Mouse (Mus musculus) embryonic fibroblast, embryonic 13.5 days (primary cell): ENCODE results near the gene Ndufaf2.

Source experiments
- CTCF ChIP-seq: IDR thresholded peaks from 2 replicates; pipeline ENCODE4 v1.5.1; 2011; ENCODE audit warnings: mild to moderate bottlenecking, control low read depth, low read length, moderate library complexity, borderline replicate concordance; ENCODE audit not compliant: insufficient read depth
- POLR2A ChIP-seq: IDR thresholded peaks from 2 replicates; pipeline ENCODE4 v1.6.1; 2011; ENCODE audit warnings: low read depth, mild to moderate bottlenecking, control low read depth, low read length, moderate library complexity

DNA sequence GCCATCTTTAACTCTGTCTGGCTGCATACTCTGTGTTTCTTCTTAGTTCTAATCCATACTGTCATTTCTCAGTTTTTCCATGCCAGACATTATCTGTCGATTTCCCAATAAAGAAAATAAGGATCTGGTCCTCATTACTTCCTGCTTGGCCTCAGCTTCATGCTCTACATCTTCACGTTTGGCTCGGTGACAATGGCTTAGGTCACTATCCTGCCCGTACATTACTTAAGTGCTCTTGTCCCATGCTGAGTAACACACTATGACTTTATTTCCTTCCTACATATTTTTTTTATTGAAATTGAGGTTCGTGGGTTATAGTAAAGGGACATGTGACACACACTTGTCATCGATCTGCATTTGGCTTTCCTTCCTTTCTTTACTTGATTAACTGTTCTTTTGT lies 143.3 kb downstream of the Ndufaf2 start:
- no peak for TF ChIP-seq CTCF
- no peak for TF ChIP-seq POLR2A
